Mouse (Mus musculus) A20 (cell line): ENCODE measurements around the gene Slc39a11.
A peak's percentile ranks its signal among the peaks of the same experiment; 100 is the strongest.

Source experiments
- DNase-seq: peaks from one replicate; pipeline ENCODE4 v3.0.0-alpha.2; 2011; ENCODE audit warnings: low read depth, low spot score

The Slc39a11 gene

DNA sequence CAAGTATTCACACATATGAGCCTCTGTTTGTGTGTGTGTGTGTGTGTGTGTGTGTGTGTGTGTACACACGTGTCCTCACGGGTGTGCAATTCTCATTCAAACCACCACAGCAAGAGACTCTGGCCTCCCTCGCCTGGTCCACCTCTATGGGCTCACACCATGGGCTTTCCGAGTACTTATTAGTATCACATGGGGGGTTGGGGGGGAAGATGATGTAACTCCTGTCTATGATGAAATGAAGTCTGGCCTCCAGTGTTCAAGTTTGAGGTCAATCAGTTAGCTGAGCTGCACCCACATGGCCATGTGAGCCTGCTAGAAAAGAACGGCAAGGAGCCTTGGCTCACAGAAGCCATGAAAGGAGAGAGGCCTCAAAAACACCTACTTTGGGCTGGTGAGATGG is 16.5 kb downstream of the Slc39a11 start:
- no peak for DNase-seq

DNA sequence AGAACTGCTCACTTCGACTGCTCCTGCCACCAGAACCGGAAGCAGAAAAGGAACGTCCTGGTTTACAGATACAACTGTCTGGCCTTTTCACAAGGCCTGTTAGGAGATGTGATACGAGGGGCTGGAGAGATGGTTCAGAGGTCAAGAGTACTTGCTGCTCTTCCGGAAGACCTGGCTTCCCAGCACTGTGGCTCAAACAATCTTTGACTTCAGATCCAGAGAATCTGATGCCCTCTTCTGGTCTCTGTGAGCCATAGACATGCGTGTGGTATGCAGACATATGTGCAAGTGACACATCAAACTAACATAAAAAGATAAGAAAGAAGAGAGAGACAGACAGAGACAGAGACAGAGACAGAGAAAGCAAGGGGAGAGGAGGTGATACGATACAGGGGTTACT is 17.6 kb downstream of the Slc39a11 start:
- DNase-seq, result no peak

DNA sequence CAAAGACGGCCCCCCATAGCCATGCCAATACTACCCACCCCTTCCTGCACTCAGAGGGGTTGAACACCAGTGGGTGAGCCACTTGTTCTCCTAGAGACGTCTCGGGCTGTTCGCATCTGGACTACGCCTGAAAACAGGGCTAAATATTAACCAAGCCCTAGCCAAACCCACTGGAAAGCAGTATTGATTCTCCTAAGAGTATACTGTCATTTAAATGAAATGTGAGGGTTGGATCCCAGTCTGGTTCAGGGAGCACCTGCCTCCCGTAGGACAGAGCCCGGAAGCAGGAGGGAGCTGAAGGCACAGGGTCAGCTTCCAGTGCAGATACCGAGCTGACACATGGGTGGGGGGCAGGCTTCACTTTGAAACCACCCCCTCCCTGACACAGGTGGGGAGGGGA is 18.0 kb downstream of the Slc39a11 start:
- no peak for DNase-seq

DNA sequence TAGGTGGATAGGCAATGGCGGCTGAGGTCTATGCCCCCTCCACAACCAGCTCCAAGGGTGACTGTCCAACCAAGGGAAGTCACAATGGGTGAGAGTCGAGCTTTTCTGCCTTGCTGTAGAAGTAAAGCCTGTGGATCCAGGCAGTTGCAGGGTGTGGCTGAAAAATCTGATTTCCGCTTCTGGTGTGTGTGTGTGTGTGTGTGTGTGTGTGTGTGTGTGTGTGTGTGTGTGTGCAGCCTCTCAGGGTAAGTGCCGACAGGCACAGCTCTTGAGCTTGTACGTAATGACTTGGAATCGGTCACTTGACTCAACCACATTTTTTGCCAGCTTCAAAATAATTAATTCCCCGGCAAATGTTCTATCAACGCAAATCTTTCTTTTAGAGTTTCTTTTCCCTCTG is 18.6 kb downstream of the Slc39a11 start:
- DNase-seq, result no peak

DNA sequence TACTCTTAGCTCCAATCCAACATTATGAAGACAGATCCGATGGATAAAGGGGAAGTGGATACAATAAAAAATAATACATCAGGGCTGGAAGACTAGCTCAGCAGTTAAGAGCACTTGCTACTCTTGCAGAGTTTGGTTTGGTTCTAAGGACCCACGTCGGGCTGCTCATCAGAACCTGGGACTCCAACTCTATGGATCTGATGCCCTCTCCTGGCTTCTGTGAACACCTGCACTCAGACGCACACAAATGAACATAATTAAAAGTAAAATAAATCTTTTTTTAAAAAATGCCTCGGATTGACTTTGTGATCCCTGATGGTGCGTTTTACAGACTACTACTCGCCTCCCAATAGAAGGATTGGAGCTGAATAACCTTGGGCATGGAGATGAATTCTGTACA is 19.2 kb downstream of the Slc39a11 start:
- DNase-seq, result peak; percentile 27

DNA sequence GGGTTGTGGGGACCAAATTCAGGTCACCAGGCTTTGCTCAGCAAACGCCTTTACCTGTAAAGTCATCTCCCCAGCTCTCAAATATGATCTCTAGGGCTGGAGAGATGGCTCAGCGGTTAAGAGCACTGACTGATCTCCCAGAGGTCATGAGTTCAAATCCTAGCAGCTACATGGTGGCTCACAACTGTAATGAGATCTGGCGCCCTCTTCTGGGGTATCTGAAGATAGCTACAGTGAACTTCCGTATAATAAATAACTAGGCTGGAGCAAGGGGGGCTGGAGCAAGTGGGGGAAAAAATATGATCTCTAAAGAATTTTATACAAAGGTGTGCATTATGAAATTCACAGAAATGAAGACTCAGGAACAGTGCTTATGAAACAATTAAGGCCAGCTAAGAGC is 22.1 kb downstream of the Slc39a11 start:
- peak; percentile 55 for DNase-seq

DNA sequence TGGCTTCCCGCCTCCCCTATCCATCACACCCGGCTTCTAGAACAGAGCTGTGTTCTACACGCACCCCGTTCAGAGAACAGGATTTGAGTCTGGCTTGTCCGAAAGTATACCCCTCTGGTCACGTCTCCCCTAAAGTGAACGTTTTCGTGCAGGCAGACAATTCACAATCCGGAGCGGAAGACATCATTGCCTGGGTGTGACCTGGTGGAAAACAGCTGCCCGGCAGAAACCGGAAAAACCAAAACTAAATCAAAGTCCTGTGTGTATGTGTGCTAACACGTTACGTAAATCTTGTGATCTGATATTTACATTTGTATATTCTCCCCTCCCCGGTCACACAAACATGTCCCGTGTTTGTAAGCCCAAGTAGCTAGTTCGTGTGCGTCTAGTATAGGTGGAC is 24.4 kb downstream of the Slc39a11 start:
- DNase-seq, result no peak

DNA sequence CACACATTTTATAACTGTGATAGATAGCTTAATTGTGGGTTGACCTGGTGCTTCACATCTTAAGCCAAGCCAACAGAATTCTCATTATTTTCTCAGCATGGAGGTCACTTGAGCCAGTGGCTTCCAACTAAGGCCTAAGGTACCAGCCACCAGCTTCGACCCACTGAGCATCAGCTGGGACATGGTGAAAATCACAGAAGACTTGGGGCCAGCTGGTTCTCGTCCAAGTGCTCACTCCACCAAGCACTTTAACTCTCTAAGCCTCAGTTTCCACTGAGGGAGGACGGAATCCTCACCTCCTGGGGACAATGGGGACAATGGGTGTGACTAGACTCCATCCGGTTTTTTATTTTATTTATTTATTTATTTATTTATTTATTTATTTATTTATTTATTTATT is 27.9 kb downstream of the Slc39a11 start:
- no peak for DNase-seq

DNA sequence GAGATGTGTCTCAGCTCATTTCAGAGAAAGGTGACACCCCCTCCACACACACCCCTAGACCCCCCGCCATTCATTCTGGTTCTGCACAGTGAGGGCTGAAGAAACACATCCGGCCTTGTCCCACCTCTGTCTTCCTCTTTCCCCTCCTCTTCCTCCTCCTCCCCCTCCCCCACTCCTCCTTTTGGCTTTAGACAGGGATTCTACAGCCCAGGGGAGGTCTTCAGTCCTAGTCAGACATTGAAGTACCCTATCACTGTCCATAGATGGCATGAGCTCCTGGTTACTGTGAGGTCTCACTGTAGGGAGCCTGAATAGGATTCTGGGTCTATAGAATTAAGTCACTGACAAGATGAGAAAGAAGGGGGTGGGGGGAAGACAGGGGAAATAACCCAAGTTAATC is 28.9 kb downstream of the Slc39a11 start:
- no peak for DNase-seq

DNA sequence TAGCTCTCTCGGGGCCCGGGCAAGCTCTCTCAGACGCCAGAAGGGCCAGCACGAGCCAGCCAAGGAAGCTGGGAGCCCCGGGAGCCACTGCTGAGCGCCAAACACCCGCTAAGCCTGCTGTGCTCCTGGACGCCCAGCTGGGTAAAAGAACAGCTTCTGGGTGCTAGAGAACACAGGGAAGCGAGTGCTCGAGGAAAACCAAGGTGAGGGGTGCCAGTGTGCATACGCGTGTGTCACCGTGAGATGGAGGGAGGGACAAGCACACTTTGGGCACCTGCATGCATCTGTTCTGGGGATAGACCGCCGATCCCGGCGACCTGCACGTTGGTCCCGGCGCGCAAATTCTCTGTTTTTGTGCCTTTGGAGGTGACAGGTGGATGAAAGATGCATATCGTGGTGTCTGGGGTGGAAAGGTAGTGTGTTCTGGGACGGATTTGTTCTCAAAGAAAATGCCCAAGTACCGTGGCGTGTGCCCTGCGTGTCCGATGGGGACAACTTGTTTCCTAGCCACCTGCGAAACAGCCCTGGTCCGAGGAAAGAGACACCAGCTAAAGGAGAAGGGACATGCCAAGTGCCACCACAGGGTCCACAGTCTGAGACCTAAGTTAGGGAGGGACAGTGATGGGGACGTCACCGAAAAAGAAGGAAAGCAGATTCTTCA is 30.3 kb downstream of the Slc39a11 start:
- DNase-seq, result no peak

DNA sequence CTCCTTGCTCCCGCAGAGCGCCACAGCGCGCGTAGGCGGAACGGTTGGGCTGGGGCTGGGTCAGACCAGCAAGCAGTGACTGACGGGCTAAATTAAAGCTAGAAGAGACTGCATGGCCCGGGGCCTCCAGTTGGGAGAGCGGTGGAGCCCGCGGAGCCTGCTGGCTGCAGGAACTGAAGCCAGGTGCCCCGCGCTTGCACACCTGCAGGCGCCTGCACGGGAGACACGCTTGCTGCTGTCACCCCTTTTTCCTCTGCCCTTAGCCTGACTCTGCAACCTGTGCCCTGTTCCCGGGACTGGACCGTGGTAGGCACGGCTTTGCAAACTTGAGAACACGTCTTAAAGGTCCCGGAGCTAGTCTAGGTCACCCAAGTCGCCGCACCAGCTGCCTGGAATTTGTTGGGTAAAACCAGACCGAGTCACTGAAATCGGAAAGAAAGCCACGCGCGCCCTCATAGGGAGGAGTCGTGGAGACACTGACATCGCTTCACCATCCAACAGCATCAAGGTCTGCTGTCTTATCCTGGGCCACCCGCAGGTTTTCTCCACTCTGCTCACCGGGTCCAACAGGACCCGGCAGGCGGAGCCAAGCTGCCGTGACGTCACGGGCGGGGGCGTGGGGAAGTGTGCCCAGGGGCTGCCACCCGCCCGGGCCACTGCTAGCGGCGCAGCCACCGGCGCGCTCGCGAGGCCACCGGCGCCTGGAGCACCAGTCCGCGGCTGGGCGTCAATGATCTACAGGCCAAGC is 31.0 kb downstream of the Slc39a11 start, which contains the start of gene Sstr2:
Gene Sstr2, plus strand, starts transcription at position 671 of the 748 bp plus-strand sequence.
- peak; percentile 78 for DNase-seq

DNA sequence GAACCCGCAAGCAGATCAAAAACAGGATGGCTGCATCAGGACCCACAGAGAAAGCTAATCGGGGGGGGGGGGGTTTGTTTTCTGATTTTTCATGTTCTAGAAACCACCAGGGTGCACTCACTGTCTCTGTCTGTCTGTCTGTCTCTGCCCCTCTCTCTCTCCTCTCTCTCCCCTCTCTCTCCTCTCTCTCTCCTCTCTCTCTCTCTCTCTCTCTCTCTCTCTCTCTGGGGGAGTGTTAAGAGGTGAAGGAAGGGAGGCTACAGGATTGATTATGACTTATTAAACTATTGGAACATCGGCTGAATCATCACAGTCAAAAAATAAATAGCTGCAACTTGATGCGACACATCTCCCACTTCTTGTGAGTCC is 31.6 kb downstream of the Slc39a11 start:
- no peak for DNase-seq

DNA sequence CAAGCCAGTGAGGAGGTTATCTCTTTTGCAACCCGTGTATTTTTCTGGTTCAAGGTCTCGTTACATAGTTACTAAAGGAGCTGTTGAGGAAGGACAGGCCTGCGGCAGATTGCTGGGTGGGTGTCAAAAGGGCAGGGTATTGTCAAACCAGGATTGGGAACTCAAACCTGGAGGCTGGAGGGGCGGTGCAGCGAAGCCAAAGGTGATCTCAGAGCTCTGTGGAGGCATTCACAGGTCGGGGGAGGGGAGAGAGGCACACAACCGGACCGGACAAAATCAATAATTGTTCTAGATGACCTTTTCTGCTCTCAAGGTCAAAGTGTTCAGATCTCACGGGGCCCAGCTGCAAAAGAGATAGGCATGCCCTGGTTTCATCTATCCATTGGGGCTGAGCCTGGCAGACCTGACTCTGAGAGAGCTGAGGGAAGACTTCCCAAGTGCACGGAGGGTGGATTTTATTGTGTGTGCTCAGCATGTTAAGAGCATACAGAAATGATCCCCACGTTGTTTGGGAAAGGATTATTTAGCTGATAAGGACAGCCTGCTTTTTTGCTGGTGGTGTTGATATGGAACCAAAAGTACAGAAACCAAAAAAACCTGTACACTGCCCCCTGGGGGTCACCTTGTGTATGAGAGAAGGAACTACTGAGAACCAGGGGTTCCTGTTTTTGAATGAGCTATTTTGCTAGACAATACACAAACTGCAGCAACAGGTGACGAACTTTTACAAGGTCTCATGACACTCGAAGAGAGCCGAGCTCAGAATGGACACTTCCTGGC is 32.6 kb downstream of the Slc39a11 start:
- peak; percentile 90 for DNase-seq

DNA sequence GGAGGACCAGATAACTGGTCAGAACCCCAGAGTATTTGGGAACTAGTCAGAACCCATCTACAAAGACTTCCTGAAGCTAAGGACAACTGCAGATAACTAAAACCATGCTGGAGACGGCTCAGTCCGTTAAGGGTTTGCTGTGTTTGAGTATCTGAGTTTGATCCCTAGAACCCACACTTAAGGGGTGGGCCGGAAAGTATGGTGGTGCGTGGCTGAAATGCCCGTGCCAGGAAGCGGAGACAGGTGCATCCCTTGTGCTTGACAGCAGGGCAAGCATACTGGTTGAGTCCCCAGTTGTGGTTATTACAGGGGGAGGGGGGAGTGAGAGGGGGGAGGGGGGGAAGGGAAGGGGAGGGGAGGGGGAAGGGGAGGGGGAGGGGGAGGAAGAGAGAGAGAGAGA is 35.4 kb downstream of the Slc39a11 start:
- no peak for DNase-seq

DNA sequence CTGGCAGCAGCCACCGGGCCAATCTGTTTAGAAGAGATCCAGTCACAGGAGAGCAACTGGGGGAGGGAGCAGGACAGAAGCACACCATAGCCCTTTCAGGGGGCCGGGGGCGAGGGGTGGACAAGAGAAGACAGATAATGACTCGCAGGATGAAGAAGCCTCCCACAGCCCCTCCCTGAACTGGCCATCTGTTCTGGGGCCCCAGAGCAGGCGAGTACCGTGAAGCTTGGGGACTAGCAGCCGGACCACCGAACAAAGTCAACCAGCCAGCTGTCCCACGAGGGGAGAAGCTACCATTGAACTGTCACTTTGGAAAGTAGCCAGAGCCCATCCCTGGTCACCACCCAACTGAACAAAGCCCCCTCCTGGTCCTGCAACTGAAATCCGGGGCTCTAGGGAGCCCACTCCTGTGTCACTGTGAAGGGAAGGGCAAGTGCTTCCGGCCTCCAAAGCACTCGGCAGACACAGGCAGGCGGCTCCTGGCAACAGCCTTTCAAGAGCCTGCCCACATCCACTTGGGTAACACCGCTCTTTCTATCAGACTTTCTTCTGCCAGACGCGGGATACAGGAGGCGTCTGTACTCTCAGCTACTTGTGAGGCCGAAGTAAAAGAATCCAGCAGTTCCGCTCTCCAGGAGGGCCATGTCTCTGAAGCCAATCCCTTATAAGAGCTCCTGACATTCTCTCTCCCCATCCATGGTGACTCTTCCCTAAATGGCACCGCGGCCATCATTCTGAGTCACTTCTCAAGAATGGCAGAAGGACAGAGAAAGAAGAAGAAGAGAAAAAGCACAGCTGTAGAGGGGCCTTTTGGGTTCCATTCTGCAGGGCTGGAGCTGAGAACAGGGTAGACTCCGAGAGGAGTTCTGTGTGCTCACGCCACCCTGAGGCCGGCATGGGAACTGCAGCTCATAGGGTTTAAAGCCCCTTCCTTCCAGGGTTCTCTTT is 37.9 kb downstream of the Slc39a11 start:
- peak; percentile 53 for DNase-seq

DNA sequence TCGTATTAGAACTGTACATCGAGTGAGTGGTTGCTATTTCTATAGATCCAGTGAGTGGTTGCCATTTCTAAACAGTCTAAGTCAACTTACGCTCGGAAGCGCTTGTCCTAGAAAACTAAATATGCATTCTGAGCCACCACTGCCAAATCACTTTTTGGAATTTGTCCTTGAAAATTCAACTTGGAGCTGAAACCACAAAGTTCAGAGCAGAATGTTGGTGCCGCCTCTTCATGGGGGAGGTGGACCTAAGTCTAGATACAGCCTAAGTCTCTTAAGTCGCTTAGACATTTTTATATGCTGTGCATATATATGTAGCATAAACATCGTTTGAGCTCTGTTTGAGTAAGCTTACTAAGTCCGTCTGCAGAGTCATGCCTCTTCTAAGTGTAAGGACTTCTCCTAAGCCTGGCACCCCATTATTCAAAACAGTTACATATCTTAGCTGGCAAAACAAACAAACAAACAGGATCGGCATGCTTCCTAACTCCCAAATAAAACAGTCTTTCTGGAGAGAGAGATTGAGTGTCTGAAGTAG is 38.7 kb downstream of the Slc39a11 start:
- DNase-seq, result no peak

DNA sequence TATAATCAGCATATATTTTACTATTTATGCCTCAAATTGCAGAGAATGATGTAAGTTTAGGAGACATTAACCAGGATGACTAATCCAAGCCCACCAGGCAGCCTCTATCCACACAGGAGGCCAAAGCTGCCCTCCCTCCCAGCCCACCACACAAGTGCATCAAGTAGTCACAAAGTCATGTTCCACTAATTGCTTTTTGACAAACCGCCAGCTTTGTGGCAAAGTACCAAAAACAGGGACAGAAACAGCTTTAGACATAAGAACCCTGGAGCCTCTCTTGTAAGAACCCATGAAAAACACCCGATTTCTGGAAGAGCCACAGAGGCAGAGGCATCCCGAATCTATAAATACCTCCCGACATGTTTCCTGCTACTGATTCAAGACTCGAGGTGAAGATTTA is 39.6 kb downstream of the Slc39a11 start:
- no peak for DNase-seq

DNA sequence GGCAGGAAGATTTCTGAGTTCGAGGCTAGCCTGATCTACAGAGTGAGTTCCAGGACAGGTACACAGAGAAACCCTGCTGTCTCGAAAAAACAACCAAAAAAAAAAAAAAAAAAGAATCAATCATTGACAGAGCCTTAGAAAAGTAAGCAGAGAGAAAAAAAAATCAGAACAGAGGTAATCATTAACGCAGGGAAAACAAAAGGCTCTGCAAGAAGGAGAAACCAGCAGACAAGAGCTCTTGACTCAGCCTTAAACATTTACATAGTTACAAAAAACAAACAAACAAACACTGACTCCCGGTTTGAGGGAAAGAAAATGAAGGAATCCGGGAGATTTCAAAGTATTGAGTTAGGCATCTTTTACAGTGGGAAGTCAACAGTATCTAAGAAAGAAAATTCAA is 40.3 kb downstream of the Slc39a11 start:
- DNase-seq, result no peak

DNA sequence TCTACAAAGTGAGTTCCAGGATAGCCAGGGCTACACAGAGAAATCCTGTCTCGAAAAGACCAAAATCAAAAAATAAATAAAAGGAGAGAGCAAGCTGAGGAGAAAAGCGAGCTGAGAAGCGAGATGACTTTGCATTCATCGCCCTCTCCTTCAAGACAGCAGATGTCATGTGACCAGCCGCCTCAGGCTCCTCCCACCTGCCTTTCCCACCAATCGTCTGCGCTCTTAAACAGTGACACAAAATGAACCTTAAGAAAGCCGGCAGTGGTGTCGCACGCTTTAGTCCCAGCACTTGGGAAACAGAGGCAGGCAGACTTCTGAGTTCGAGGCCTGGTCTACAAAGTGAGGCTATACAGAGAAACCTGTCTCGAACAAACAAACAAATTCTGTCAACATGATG is 42.3 kb downstream of the Slc39a11 start:
- no peak for DNase-seq

DNA sequence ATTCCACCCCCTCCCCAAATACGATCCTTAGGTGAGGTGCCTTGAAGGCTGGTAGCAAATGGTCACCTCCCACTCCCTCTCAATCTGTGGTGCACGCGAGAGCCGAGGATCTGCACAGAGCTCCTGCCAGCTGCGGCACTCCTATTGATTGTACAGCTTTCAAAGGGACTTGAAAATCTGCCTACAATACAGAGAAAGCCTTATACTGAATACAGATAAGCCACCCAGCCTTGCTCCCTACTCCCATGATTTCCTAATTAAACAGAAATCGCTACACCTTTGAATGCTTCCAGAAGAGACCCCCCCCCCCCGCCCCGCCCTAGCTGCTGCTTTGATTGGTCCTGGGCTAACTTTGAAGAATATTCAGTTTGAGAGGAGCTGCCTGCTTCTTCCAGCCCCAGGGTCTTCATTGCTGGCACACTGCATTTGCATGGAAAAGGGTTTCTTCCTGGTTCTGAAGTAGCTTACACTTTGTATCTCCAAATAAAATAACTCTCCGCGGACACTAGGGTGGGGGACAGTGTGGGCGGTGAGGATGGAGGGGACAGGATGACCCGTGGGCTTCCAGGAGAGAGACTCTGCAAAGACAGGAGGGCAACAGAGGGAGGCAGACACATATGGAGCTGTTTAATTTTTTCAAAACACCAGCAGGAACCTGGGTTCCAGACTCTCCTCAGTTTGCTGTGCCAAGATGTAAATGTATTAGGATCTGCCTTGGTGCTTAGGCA is 48.1 kb downstream of the Slc39a11 start:
- no peak for DNase-seq
